Comparison of ENCODE assay signal across 16 mouse cellular contexts in genomic region chr6:31321902-31322301, GRCm38 (mm10).
DNase-seq lines count a peak whose midpoint lies in the region; ATAC-seq and TF ChIP-seq lines count a peak whose summit lies in the region.
"Had no signal": no experiment of that assay in that cellular context is flagged by ENCODE, and none has a peak within 500 bp of the region (broad histone marks: within the 10 kb centered on the region; RNA-seq: fewer than 3 reads in every experiment).

No protein-coding gene starts in this region.

- ATAC-seq in kidney, embryonic 14.5 days (ENCODE audit: low FRiP score, low TSS enrichment), result no peak
- ATAC-seq: forebrain, embryonic 13.5 days had no signal

- H3K36me3 ChIP-seq in kidney, adult 2 months (ENCODE audit: control insufficient read depth, insufficient read depth, low read length), result no peaks in the 10 kb centered on the region
- no peaks in the 10 kb centered on the region for H3K36me3 ChIP-seq in kidney, embryonic 14.5 days (ENCODE audit: control insufficient read depth, insufficient read depth, low read length)
- H3K36me3 ChIP-seq in hindbrain, embryonic 10.5 days, result no peaks in the 10 kb centered on the region
- H3K36me3 ChIP-seq: embryonic facial prominence, embryonic 12.5 days; hindbrain, embryonic 13.5 days; limb, embryonic 12.5 days; midbrain, embryonic 10.5 days had no signal

- TF ChIP-seq POLR2A in kidney, adult 2 months (IDR thresholded peaks at IDR 0.05; ENCODE audit: low read depth, low read length), result no peak

- H3K27ac ChIP-seq in kidney, adult 2 months (ENCODE audit: insufficient read depth, low read depth, low read length), result no peak overlapping the region
- H3K27ac ChIP-seq in kidney, embryonic 14.5 days (ENCODE audit: low read depth, low read length), result no peak overlapping the region
- H3K27ac ChIP-seq in hindbrain, embryonic 10.5 days, result no peak overlapping the region
- H3K27ac ChIP-seq: embryonic facial prominence, embryonic 12.5 days; forebrain, embryonic 13.5 days; hindbrain, embryonic 13.5 days; layer of hippocampus, adult 2 months; limb, embryonic 12.5 days; midbrain, embryonic 10.5 days had no signal

- intact Hi-C loops in left cerebral cortex, postnatal 25 days (cut with DNase I), result no loop called here

- H3K4me3 ChIP-seq in kidney, adult 2 months (ENCODE audit: insufficient read depth, low read depth, low read length), result no peak overlapping the region
- H3K4me3 ChIP-seq in kidney, embryonic 14.5 days (ENCODE audit: low read length), result no peak overlapping the region
- H3K4me3 ChIP-seq in hindbrain, embryonic 10.5 days, result no peak overlapping the region
- H3K4me3 ChIP-seq: embryonic facial prominence, embryonic 12.5 days; forebrain, embryonic 13.5 days; hindbrain, embryonic 13.5 days; layer of hippocampus, adult 2 months; limb, embryonic 12.5 days; midbrain, embryonic 10.5 days had no signal

- WGBS in kidney, adult 2 months, result 26% methylated on average over 10 of the region's 10 CpGs
- 57% methylated on average over 10 of the region's 10 CpGs for WGBS in kidney, embryonic 14.5 days
- 73% methylated on average over 10 of the region's 10 CpGs for WGBS in hindbrain, embryonic 10.5 days

- H3K9me3 ChIP-seq in kidney, embryonic 14.5 days (ENCODE audit: control insufficient read depth, low read length), result no peaks in the 10 kb centered on the region
- H3K9me3 ChIP-seq in hindbrain, embryonic 10.5 days, result no peaks in the 10 kb centered on the region
- H3K9me3 ChIP-seq: embryonic facial prominence, embryonic 12.5 days; forebrain, embryonic 13.5 days; hindbrain, embryonic 13.5 days; limb, embryonic 12.5 days; midbrain, embryonic 10.5 days had no signal

- no peak overlapping the region for H3K4me2 ChIP-seq in kidney, embryonic 14.5 days (replicated peaks; ENCODE audit: low read depth, low read length)
- H3K4me2 ChIP-seq: embryonic facial prominence, embryonic 12.5 days; forebrain, embryonic 13.5 days; hindbrain, embryonic 13.5 days; limb, embryonic 12.5 days had no signal

- no peaks in the 10 kb centered on the region for H3K27me3 ChIP-seq in kidney, adult 2 months (replicated peaks; ENCODE audit: control insufficient read depth, insufficient read depth, low read length)
- H3K27me3 ChIP-seq in kidney, embryonic 14.5 days (ENCODE audit: control insufficient read depth, insufficient read depth, low read length), result no peaks in the 10 kb centered on the region
- 0 out of 2 replicates have a peak, but pooled peaks cover 6% of the 10 kb centered on the region for H3K27me3 ChIP-seq in hindbrain, embryonic 10.5 days (ENCODE audit: insufficient read depth, poor library complexity, severe bottlenecking)
- H3K27me3 ChIP-seq: embryonic facial prominence, embryonic 12.5 days had no signal

- H3K4me1 ChIP-seq in kidney, adult 2 months (ENCODE audit: control insufficient read depth, insufficient read depth, low read length), result peaks cover 34% of the 10 kb centered on the region
- H3K4me1 ChIP-seq in kidney, embryonic 14.5 days (ENCODE audit: control insufficient read depth, insufficient read depth, low read length), result 0 out of 2 replicates have a peak, but pooled peaks cover 6% of the 10 kb centered on the region
- peaks cover 32% of the 10 kb centered on the region for H3K4me1 ChIP-seq in hindbrain, embryonic 10.5 days (replicated peaks)

- H3K9ac ChIP-seq in kidney, embryonic 14.5 days (ENCODE audit: low read depth, low read length), result no peak overlapping the region
- H3K9ac ChIP-seq: embryonic facial prominence, embryonic 12.5 days; forebrain, embryonic 13.5 days; hindbrain, embryonic 13.5 days; limb, embryonic 12.5 days had no signal

- peak; percentile 66 for DNase-seq in kidney, adult 2 months
- peak; percentile 52 for DNase-seq in gastrocnemius, postnatal 25 days
- DNase-seq in kidney, postnatal 14 days, result peak; percentile 22
- DNase-seq in lung, postnatal 14 days, result peak; percentile 36
- no peak for DNase-seq in left cerebral cortex, adult 11 months (ENCODE audit: low spot score)
- DNase-seq in left cerebral cortex, postnatal 25 days (ENCODE audit: low spot score in 2 of 2), result no peak
- DNase-seq in hindbrain, embryonic 10.5 days (ENCODE audit: low spot score), result no peak
- DNase-seq: adrenal gland, postnatal 25 days; cerebellum, adult 11-12 months had no signal

- TF ChIP-seq CTCF in kidney, adult 2 months (conservative IDR thresholded peaks at IDR 0.05; ENCODE audit: insufficient read depth, insufficient read length, low read depth, low read length), result no peak

Comparison
In these comparisons a context has a peak if more than half of its experiments do, and no peak if none do; other contexts are left out.
1. DNase-seq: peak in kidney, adult 2 months (single experiment), gastrocnemius, postnatal 25 days (single experiment), kidney, postnatal 14 days (single experiment) and lung, postnatal 14 days (single experiment); none in left cerebral cortex, adult 11 months (single experiment), left cerebral cortex, postnatal 25 days (0 of 2) and hindbrain, embryonic 10.5 days (single experiment).